Mouse (Mus musculus) megakaryocyte progenitor cell, adult 5-6 weeks (primary cell): ENCODE measurements at regions not wholly inside any gene's neighbourhood (a gene's known extent, or its start where the extent isn't known, plus 50 kb on each side); places are given as distances from the start of the nearest gene placed in this dataset.

Experiments used
- ATAC-seq: replicated peaks from 2 replicates; pipeline ENCODE4 v1.8.0; 2016; ENCODE audit warnings: mild to moderate bottlenecking, moderate TSS enrichment, inconsistent platforms; ENCODE audit not compliant: poor library complexity

DNA sequence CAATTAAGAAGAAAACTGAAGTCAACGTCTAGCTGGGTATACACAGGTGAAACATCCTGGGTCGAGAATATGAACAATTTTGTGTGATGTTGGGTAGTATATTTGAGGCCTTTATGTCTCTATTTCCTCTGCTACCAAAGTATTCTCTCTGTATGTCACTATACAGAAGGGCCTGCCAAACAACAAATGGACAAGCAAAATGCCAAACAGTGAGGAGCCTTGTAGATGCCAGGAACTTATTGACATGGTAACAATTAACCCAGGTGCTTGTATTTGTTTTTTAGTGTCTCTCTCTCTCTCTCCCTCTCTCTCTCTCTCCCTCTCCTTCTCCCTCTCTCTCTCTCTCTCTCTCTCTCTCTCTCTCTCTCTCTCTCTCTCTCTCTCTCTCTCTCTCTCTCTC is 529.1 kb downstream of the Tmem114 start:
- ATAC-seq, result no peak

GRCm38 (mm10) chr16:7892799-7893198 is 532.1 kb downstream of the Tmem114 start:
- no peak for ATAC-seq

DNA sequence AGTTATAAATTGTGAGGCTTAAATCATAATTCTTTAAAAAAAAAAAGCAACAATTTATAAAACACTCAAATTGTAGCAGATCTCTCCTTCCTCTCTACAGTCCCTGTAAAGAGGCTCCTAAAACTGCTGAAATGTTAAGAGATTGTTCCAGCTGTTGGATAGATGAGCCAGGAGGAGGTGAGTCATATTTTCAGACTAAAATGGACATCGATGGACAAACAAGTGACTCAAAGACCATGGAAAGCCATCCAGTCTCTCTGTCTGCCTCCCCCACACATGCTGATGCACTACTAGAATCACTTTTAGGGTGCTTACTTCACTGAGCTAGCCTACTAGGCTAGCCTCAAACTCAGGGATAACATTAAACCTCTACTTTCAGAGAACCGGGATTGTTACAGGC is 561.5 kb downstream of the Tmem114 start:
- no peak for ATAC-seq

- no peak for ATAC-seq
Observed at GRCm38 (mm10) chr16:7839139-7839538, 585.8 kb downstream of the Tmem114 start.

DNA sequence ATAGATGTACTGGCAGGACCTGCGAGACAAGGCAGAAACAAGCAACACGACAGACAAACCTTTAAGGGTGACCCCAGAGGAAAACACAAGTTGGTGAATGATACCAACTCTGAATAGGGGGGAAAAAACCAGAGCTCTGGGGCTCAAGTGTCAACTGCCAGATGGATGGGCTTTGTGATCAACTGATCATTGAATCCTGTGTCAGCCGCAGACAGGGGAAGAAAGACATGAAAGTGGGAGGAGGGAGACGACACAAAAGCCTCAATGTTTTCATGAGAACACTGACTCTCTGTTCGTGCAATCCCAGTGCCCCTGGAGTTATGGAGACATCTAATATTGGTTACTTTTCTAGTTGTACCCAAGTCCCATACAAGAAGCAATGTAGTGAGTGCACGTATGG is 593.8 kb downstream of the Tmem114 start:
- ATAC-seq, result no peak

DNA sequence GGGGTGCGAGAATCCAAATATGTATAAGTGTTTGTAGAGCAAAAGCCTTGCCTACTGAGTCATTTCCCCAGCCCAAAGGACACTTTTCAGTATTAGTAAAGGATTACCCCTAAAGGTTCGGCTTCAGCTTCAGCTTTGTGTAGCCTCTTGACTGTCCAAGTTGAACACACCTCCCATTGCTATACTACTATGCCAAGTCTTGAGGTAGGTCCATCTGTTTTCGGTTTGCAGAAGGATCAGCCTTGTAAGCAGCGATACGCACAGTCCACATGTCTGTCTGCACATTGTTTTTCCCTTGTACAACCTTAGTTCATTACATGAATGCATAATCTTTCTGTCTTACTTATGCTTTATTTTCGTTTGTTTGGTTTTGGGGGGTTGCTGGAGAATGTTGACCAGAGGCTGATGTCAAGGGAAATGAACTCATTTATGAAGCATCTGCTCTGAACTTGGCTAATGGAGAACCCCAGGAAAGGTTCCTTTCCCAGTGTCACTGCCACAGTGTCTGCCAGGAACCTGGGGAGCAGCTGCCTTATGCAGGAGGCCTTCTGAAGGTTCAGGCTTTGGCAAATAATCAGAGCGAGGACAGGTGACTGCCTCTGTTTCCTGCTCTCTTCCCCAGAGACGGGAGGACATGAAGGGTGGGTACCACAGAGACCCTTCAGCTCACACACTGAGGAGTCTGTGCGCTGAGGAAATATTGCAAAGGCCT is 594.8 kb downstream of the Tmem114 start:
- no peak for ATAC-seq

DNA sequence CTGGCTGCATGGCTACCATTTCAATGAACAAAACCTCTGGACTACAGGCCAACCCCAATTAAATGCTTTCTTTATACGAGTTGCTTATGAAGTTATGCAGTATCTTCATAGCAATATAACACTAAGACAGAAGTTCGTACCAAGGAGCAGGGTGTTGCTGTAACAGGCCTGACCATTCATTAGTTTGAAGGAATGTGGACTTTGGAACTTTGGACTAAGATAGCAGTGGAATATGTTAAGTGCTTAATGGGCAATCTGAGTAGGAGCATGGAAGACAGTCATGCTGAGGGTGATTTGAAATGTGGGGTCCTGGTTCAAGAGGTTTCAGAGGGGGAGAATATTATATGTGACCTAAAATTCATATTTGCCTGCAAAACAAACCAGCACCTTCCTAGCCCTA is 623.8 kb downstream of the Tmem114 start:
- ATAC-seq, result no peak

DNA sequence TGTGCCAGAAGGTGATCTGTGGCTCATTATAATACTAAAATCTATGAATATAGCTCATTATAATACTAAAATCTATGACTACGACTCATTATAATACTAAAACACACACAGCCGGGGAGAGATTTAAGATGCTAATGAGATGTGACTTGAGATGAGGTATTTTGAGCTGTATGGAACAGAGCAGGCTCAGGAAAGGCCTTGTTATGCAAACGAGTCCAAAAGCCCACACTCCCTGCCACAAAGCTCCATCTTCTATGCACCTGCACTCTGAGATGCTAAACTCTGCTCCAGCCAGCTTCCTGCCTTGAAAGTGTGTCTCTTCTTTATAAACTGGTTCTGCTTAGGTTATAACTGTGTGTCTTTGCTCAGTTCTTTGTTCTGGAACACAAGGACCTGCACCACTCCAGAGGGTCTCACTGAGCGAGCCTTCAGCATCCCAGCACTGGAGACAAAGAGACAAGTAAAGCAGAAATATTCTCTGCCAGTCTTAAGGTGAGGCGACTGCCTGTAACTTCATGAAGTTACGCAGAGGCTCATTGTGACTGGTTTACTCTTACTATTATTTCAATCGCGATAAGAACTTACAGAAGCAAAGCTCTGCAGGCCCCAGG is 627.7 kb downstream of the Tmem114 start:
- ATAC-seq, result no peak

GRCm38 (mm10) chr16:7795561-7795960 is 629.4 kb downstream of the Tmem114 start:
- ATAC-seq, result no peak

DNA sequence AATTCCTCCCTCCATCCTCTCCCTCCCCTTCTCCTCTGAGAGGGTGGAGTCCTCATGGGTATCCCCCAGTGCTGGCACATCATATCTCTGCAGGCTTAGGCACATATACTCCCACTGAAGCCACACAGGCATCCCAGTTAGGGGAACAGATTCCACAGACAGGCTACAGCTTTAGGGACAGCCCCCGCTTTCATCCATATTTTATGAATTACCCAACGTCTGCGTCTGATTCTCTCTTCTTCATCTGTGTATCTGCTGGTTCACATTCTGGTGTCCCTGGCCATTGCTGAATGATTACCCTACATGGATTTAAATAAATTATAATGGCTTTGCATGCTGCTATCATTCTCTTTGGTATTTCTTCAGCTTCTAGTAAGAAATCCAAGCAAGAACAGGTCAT is 632.4 kb downstream of the Tmem114 start:
- ATAC-seq, result no peak

- ATAC-seq, result no peak
Observed at GRCm38 (mm10) chr16:7790260-7790659, 634.7 kb downstream of the Tmem114 start.

- no peak for ATAC-seq
Observed at GRCm38 (mm10) chr16:7788209-7788608, 636.7 kb downstream of the Tmem114 start.

DNA sequence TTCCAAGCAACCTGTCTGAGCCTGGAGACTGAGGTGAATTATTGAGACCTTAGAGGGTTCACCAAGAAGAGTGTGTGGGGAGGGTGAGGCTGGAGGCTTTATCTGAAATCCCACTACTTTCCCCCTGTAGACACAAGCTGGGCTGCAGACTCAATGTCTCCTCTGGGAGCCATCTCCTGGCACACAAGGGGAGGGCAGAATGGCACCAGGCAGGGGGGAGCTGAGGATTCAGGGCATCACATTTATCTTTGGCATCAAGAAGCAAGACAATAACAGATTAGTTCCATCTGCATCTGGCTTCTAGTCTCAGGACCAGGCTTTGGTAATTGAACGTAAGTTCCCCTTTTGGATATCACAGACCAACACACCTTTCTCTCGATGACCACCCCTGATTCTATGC is 643.4 kb downstream of the Tmem114 start:
- ATAC-seq, result no peak

GRCm38 (mm10) chr16:7775635-7776034 is 649.3 kb downstream of the Tmem114 start:
- ATAC-seq, result no peak

DNA sequence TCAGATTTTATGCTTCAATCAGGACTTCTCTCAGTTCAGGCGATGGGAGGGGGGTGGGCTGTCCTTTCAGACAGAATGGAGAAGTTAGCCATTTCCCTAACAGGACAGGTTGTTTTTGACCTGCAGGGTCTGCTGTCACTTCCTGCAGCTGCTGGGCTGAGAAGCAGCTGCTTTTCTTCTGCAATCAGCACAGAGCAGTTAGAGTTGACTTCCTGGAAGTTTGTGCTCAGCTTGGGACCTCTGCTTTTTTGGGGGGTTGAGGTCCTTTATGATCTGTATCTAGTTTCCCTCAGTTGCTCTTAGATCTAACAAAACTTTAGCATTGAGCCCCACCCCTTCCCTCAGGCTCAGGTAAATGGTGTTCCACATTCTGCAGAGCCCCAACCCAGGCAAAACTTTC is 656.5 kb downstream of the Tmem114 start:
- peak; percentile 50; the same call in 1 of the 2 replicates for ATAC-seq

GRCm38 (mm10) chr16:7767691-7768090 is 657.2 kb downstream of the Tmem114 start:
- ATAC-seq, result no peak

- ATAC-seq, result no peak
Observed at GRCm38 (mm10) chr16:7764383-7764782, 660.6 kb downstream of the Tmem114 start.

- no peak for ATAC-seq
Observed at GRCm38 (mm10) chr16:7728186-7728585, 696.8 kb downstream of the Tmem114 start.

- ATAC-seq, result no peak
Observed at GRCm38 (mm10) chr16:7725225-7725624, 699.7 kb downstream of the Tmem114 start.

- no peak for ATAC-seq
Observed at GRCm38 (mm10) chr16:7701471-7701870, 723.5 kb downstream of the Tmem114 start.

DNA sequence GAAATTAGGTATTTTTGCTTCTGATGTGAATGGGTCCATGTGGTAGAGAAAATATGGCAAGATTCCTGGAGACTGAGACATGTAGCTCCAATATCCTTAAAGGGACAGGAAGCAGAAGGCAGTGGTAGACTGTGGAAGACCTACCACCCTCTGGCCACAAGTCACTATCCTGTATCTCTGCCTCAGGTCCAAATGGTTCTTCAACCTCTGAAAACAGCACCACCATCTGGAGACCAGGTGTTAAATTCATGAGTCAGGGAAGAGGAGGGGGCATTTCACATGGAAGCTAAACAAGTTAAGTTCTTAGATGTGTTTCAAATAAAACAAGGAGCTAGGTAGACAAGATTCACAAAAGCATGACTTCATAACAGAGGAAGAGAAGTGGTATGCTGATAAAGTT is 739.5 kb downstream of the Tmem114 start:
- no peak for ATAC-seq

GRCm38 (mm10) chr16:7666096-7666495 is 758.8 kb downstream of the Tmem114 start:
- ATAC-seq, result no peak

DNA sequence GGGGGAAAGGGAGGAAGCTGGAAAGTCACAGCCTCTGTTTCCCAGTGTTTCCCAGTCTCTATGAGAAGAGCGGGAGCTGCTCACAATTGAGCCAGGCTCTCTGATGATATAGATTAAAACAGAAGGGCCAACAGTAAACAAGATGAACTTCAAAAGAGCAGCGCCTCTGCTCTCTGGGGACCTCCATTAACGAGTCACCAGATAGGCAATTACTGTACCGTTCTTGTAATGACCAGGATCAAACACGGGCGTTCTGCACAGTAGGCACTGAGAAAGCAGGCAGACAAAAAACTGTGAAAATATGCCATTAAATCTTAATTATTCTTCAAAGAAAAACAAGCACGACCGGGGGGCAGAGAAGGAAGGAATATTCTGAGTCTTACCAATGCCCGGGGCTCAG is 766.8 kb downstream of the Tmem114 start:
- no peak for ATAC-seq
